Mouse (Mus musculus): ENCODE measurements at regions not wholly inside any gene's neighbourhood (a gene's known extent, or its start where the extent isn't known, plus 50 kb on each side); places are given as distances from the start of the nearest gene placed in this dataset.

DNA sequence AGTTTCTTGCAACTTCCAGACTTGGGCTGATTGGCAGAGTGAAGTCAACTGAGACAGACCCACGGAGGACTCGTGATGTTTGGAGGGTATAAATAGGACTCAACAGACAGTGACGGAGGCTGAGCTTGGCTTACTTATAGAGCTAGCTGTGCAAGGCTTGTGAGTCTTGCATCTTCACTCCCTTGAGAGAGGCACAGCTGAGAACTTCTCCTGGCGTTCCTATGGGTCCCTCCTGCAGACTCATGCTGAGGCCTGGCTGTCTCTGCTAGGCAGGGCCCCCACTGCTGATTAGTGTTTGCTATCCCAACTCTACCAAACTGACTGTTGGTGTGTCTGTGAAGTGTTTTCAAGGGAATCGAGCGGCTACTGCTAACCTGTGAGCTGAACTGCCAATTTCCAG lies 553.0 kb downstream of the Zfp704 start:
- no peak overlapping the region for H3K27ac ChIP-seq
- 87% methylated on average over 6 of the region's 6 CpGs for WGBS
- no peaks in the 10 kb centered on the region for H3K4me1 ChIP-seq
- no peaks in the 10 kb centered on the region for H3K9me3 ChIP-seq (replicated peaks)
- no peaks in the 10 kb centered on the region for H3K27me3 ChIP-seq
- no peak overlapping the region for H3K9ac ChIP-seq
- no peak overlapping the region for H3K4me3 ChIP-seq
- H3K4me2 ChIP-seq, result no peak overlapping the region
- H3K36me3 ChIP-seq (ENCODE audit: poor library complexity, severe bottlenecking), result no peaks in the 10 kb centered on the region
- ATAC-seq, result no peak

GRCm38 (mm10) chr3:9055780-9056179 lies 554.1 kb downstream of the Zfp704 start:
- Histone ChIP-seq H3K36me3 (ENCODE audit: poor library complexity, severe bottlenecking) (no peaks in the 10 kb centered on the region), H3K9ac (no peak overlapping the region)

More at GRCm38 (mm10) chr3:9055780-9056179, 554.1 kb downstream of the Zfp704 start:
- Histone ChIP-seq H3K4me2 (no peak overlapping the region), H3K4me1 (no peaks in the 10 kb centered on the region), H3K27me3 (no peaks in the 10 kb centered on the region), H3K9me3 (replicated peaks) (no peaks in the 10 kb centered on the region), H3K4me3 (no peak overlapping the region), H3K27ac (no peak overlapping the region)
- no peak for ATAC-seq
- WGBS, result 76% methylated on average over 6 of the region's 6 CpGs
